Mouse (Mus musculus) heart, adult 9 months (tissue): Measurements from ENCODE around the gene Bicd2.

Experiments
- DNase-seq, 2 experiments: peaks; one replicate each; pipeline ENCODE4 v3.0.0; 2022; ENCODE audit warnings: low spot score in 2 of 2

Bicd2 gene

GRCm38 (mm10) chr13:49326246-49327206 lies 14.9 kb upstream of the Bicd2 start:
- DNase-seq, result peak in 1 of 2 experiments; percentile 42

- no peak for DNase-seq
These were observed 13.3 kb upstream of the Bicd2 start for GRCm38 (mm10) chr13:49328101-49328500.

GRCm38 (mm10) chr13:49333250-49333649 lies 8.1 kb upstream of the Bicd2 start:
- DNase-seq, result no peak

GRCm38 (mm10) chr13:49335077-49335982 lies 6.1 kb upstream of the Bicd2 start:
- DNase-seq, result no peak

DNA sequence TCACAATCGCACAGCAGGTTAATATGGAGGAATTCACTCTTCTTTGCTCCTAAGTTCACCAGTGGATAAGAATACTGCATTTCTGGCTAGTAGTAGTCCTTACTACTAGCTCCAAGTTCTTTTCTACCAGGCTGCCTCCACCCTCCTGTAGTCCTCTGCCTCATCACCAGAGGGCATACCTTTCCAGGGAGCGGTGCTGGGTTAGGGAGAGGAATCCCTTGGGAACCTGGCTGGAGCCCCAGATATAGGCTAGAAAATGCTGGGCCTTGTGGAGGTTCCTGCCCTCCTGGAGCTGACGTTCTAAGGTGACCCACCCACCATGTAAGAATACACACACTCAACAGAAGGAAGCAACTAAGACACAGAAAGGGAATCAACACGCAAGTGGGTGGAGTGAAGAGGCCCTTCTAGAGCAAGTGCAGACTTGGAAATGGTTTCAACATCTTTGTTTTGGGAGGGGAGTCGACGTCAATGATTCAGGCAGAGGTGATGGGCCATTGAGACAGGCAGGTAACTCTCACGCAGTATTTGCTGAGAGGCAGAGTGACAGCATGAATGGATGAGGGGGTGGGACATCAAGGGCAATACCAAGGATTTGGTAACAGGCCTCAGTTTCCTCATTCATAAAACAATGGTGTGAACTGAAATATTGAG lies 2.4 kb upstream of the Bicd2 start:
- DNase-seq, result peak; percentile 61 to 65

- peak in 1 of 2 experiments; percentile 28 for DNase-seq
These were observed 692 bp downstream of the Bicd2 start for GRCm38 (mm10) chr13:49341831-49342722.

GRCm38 (mm10) chr13:49342723-49343100 lies 1.3 kb downstream of the Bicd2 start:
- DNase-seq, result no peak

DNA sequence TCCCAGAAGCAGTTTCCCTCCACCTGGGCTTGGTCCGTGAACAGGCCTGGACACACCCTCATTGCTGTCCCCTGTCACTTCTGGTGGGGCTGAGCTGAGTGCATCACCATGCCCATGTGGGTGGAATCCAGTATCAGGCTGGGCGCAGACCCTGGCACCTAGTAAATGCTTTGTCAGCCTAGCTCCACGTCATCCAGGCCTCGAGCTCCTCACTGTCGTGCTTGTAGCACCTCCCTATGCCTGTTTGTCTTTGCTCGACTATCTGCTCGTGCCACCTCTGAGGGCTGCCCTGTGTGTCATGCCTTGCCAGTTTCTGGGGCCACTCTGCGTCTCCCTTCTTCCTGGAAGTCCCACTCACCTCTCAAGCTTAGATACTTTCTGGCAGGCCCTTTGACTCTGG lies 3.2 kb downstream of the Bicd2 start:
- no peak for DNase-seq

DNA sequence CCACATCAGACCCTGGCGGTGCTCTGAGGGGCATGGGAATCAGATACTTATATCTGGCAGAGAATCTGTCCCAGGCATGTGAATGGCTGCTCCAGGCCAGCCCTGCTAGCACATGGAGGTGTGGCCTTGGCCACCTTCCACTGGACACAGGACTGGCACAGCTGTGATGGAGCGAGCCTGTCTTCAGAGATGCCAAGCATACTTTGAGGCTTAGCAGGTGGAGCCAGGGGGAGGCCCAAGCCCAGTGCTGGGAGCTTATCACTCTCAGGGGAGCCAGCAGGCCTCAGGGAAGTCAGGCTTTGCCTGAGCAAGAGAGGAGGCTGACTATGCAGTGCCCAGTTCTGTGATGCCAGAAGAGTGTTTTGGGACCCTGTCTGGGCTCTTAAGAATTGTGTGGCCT lies 4.1 kb downstream of the Bicd2 start:
- DNase-seq, result peak; percentile 78 to 81

GRCm38 (mm10) chr13:49348522-49348921 lies 7.1 kb downstream of the Bicd2 start:
- no peak for DNase-seq

- no peak for DNase-seq
These were observed 8.0 kb downstream of the Bicd2 start for GRCm38 (mm10) chr13:49349335-49349734.

DNA sequence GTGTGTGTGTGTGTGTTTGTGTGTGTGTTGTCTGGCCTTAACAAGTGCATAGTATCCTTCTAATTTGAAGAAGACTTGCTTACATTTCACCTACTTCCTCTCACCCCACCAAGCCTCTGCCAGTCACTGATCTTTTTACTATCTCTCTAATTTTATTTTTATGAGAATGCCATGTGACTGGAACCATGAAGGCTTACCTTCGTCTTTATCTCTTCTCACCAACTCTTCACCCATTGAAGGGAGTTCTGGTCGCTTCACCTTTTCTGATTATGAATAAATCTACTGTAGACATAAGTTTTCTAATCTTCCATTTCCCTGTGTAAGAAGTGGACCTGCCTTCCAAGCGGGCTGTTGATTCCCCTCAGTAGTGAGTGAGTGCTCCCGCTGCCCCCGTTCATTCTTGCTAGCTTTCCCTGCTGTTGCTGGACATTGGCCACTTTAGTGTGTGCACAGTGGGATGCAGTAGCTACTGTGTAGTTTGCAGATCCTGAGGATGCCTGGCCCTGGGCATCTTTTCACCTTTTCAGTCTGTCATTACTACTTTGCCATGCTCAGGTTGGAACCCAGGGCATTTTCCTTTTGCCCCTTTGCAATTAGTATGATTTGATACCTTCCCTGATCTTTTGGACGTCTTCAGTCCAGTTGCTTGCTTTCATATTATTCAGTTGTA lies 8.6 kb downstream of the Bicd2 start:
- no peak for DNase-seq

- DNase-seq, result peak; percentile 71 to 85
These were observed 11.3 kb downstream of the Bicd2 start for GRCm38 (mm10) chr13:49352581-49353159.

DNA sequence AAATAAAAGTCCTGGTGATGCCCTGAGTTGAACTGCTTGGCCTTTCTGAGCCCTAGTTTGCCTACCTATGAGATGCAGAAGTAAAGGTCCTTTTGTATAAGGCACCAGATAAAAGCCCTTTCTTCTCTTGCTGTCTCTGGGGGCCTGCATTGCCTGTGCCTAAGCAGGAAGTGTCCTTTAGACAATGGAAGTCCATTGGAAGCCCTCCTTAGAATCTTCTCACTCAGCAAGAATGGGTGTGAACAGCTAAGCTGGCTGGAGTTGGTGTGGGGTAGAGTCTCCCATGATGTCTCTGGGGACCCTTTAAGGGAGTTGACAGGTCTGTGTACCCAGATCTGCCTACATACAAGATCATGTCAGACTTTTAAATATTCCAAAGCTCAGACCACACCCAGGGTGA lies 12.0 kb downstream of the Bicd2 start:
- DNase-seq, result peak in 1 of 2 experiments; percentile 55

DNA sequence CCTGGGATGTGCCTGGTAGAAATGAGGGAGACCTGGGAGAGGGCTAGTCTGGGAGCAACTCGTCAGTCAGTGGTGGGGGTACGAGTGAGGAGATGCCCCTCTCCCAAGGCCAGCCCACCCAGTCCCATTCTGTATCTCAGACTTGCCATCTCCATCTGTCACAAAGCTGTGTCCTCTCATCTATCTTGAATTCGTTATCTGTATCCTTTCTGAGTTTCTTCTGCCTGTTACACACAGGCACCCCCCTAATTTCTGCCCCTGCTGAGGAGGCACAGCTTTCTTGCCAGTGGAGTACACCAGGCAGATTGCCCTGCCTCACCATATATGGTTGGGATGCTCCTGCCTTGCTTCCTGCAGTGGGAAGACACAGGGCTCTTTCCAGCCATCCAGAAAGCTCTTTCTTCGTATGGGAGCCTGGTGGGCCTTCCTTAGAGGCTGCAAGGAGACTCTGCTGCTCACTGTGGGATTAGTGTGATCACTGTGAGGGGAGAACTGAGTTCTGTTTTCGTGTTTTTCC lies 12.7 kb downstream of the Bicd2 start:
- DNase-seq, result no peak

DNA sequence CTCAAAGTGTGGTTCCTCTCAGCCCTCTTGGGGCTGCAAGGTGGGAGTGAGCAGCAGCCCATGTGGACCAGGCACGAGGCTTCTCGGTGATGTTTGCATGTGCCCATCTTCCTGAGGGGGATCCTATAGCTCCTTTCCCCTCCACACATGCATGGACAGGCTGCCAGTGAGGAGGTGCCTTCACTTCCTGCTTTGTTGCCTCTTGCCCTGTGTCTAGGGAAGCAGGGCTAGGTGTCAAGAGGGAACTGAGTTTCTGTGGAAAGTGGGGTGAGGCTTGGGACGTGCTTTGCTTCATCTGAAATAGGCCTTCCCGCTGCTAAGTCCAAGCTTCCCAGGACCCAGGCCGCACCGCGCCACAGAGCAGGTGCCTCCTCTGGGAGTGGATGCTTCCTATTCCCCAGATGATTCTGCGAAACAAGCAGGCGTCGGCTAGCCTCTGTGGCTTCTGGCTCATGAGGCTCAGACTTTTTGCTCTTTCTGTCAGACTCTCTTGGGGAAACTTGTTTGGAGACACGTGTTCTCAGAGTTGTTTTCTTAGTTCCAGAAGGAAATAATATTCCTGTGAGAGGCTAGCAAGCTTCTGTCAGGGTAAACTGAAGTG lies 14.2 kb downstream of the Bicd2 start:
- DNase-seq, result peak; percentile 54 to 57

GRCm38 (mm10) chr13:49356090-49356489 lies 14.7 kb downstream of the Bicd2 start:
- DNase-seq, result peak in 1 of 2 experiments; percentile 58

- no peak for DNase-seq
These were observed 16.1 kb downstream of the Bicd2 start for GRCm38 (mm10) chr13:49357367-49358026.

DNA sequence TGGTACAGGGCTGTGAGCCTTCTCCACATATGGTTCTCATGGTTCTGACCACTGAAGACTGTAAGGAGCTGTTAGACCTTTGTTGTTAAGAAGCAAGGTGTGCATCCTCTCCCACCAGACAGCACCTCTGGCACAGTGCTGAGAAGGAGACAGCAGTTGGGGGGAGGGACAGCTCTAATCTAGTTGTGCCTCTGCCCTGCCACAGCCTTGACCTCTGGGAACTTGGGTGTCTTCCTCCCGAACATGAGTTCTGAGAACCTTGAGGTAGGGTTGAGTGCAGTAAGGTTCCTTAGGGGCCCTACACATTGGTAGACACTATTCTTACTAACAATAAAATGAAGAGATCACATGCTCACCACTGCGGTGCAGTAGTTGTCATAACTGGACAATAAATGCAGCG lies 16.8 kb downstream of the Bicd2 start:
- no peak for DNase-seq
